Mouse (Mus musculus) stomach, embryonic 15.5 days (tissue): ENCODE measurements around the gene Hemk1. TPM values are rescaled to one million over a fixed set of nuclear protein-coding genes. Genes with fewer than 3 reads are reported as not detected.

Experiments
- ATAC-seq: fragments of 200-750 bp; cut with Nextera tagmentation; 2 replicates; pipeline ENCODE4 v1.8.0; 2017; ENCODE audit warnings: low read depth, moderate number of reproducible peaks, moderate TSS enrichment; ENCODE audit not compliant: insufficient read depth, low FRiP score
- H3K27ac ChIP-seq: fragments of 300-500 bp; sonication (generic); 2 replicates; pipeline ENCODE4 v1.5.1; 2015; ENCODE audit warnings: mild to moderate bottlenecking, inconsistent platforms
- H3K27me3 ChIP-seq: fragments of 300-500 bp; sonication (generic); replicated peaks from 2 replicates; pipeline ENCODE4 v1.6.1; 2015; ENCODE audit warnings: inconsistent platforms
- H3K36me3 ChIP-seq: fragments of 300-500 bp; sonication (generic); 2 replicates; pipeline ENCODE4 v1.6.1; 2015; ENCODE audit warnings: inconsistent platforms
- H3K4me1 ChIP-seq: fragments of 300-500 bp; sonication (generic); 2 replicates; pipeline ENCODE4 v1.6.1; 2015; ENCODE audit warnings: inconsistent platforms
- H3K4me2 ChIP-seq: fragments of 300-500 bp; sonication (generic); 2 replicates; pipeline ENCODE4 v1.6.1; 2015; ENCODE audit warnings: mild to moderate bottlenecking, inconsistent platforms
- H3K4me3 ChIP-seq: fragments of 300-500 bp; sonication (generic); replicated peaks from 2 replicates; pipeline ENCODE4 v1.5.1; 2015; ENCODE audit warnings: inconsistent platforms
- H3K9ac ChIP-seq: fragments of 300-500 bp; sonication (generic); 2 replicates; pipeline ENCODE4 v1.6.1; 2015; ENCODE audit warnings: inconsistent platforms
- H3K9me3 ChIP-seq: fragments of 300-500 bp; sonication (generic); 2 replicates; pipeline ENCODE4 v1.6.1; 2016; ENCODE audit warnings: inconsistent platforms
- WGBS: fragments of 180-500 bp; shearing (Covaris S2); methylation state at CpG from one replicate; pipeline ENCODE4 v1.1.7; 2015; 5-methylcytosine and 5-hydroxymethylcytosine counted together
- polyA plus RNA-seq: library from polyadenylated mRNA; unstranded; fragments of >200 nt; fragmentation: Nextera tagmentation; extraction: Ambion mirVana; gene quantifications from 2 replicates; pipeline ENCODE4 v1.2.1, GENCODE M21; 2015

Gene Hemk1
- polyA plus RNA-seq, 1 experiment from 2014 or later, result 10.6 TPM

DNA sequence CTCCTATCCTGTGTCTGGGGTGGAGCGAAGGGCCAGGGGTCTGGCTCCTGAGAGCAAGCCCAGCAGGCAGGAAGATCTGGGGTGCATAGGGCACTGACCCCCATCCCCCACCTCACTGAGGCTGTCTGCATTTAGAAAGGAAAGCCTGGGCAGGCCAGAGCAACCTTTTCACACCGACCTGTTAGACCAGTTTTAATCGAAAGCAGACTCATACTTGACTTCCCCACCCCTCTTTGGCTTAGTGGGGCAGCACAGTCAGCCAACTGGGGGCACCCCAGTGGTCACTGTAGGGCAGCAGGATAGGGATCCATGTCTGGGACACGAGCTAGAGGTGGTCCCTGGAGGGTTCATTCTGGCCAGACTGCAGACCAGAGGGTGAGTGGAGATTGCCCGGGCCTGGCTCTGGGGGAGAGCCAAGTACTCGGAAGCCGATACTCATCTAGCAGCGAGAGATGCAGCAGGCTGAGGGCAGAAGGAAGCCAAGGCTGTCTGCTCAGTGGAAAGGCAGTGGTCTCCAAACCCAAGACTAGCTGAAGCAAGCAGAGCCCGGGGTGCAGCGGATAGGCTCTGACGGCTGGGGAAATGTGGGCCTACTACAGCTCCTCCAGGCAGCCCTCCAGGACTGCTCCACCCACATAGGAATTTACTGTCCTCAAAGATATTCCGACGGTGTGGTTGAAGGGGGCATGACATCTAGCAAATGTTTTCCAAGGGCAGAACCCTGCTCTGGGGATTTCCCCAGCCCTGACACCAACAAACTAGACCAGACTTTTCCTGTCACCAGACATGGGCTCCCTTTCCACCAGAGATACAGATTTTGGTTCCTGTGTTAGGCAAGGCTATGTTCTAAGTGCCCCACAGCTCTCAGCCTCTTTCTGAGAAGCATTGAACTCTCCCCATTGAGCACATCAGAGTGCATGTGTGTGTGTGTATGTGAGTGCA is 32.3 kb downstream of the Hemk1 start:
- 45% methylated on average over 13 of the region's 13 CpGs for WGBS
- peak; percentile 51 for ATAC-seq
- peak overlapping the region; percentile 89 for H3K27ac ChIP-seq
- peak overlapping the region; percentile 8; the same call in 1 of the 2 replicates for H3K4me3 ChIP-seq
- peaks cover 12% of the 10 kb centered on the region for H3K36me3 ChIP-seq
- H3K9ac ChIP-seq, result no peak overlapping the region
- H3K27me3 ChIP-seq, result no peaks in the 10 kb centered on the region
- H3K4me2 ChIP-seq, result peak overlapping the region; percentile 17; the same call in 1 of the 2 replicates
- no peaks in the 10 kb centered on the region for H3K9me3 ChIP-seq
- H3K4me1 ChIP-seq, result peaks cover 34% of the 10 kb centered on the region

DNA sequence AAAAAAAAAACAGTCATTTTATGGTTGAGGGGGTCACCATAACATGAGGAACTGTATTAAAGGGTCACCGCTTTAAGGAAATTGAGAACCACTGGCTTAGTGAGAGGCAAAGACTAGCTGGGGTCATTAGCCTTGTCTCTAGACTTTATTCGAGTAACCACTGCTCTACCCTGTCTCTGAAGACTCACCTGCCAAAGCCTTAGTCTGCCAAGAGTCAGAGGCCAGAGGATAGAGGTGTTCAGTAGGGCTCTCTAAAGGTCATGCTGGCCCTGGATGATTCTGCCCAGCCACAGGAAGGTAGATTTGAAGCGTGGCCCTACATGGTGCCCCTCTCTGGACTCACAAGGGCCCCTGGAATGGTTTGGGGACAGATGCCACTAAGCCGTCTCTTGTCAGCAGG is 33.1 kb downstream of the Hemk1 start:
- H3K9me3 ChIP-seq, result no peaks in the 10 kb centered on the region
- no peaks in the 10 kb centered on the region for H3K27me3 ChIP-seq
- peak overlapping the region; percentile 89 for H3K27ac ChIP-seq
- H3K4me1 ChIP-seq, result peaks cover 35% of the 10 kb centered on the region
- no peak overlapping the region for H3K4me3 ChIP-seq
- no peak overlapping the region for H3K9ac ChIP-seq
- peaks cover 19% of the 10 kb centered on the region for H3K36me3 ChIP-seq
- ATAC-seq, result no peak
- WGBS, result 73% methylated on average over 4 of the region's 4 CpGs
- no peak overlapping the region for H3K4me2 ChIP-seq

DNA sequence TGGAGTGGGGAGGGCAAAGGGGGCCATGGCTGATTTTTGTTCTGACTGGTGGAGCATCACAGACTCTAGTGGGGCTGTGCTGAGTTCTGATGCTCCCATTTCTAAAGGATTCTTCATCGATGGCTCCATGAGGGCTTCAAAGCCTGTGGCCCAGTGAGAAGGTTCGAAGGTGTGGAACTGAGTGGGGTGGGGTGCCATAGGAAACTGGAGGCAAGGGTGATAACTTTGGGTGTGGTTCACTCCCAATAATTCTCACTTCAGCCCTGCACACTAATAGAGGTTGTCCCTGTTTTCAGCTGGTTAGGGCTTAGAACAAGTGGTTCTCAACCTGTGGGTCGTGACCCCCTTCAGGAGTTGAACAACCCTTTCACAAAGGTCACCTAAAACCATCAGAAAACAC is 33.8 kb downstream of the Hemk1 start:
- Histone ChIP-seq H3K27me3 (no peaks in the 10 kb centered on the region), H3K9me3 (no peaks in the 10 kb centered on the region), H3K36me3 (peaks cover 19% of the 10 kb centered on the region), H3K4me3 (no peak overlapping the region), H3K4me1 (peaks cover 38% of the 10 kb centered on the region), H3K4me2 (no peak overlapping the region), H3K9ac (no peak overlapping the region), H3K27ac (no peak overlapping the region)
- WGBS, result 81% methylated on average over 3 of the region's 3 CpGs
- ATAC-seq, result no peak

DNA sequence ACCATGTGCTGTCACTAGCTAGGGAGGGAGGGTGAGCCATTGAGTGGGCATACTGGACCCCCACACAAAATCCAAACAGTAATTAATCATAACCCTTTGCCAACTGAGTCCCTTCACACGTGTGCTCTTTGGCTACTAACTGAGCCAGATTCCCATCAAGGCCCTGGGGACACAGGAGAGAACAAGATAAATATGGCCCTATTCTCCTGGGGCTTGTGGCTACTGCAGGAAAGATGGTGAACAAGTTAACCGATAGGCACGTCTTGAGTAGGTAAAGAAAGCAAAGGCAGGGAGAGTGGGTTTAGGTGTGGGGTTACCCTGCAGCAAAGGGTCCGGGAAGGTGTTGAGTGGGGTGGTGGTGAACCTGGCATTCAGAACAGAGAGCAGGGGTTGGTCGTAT is 34.2 kb downstream of the Hemk1 start:
- H3K36me3 ChIP-seq, result peaks cover 19% of the 10 kb centered on the region
- no peak overlapping the region for H3K9ac ChIP-seq
- H3K27me3 ChIP-seq, result no peaks in the 10 kb centered on the region
- H3K4me3 ChIP-seq, result no peak overlapping the region
- H3K4me1 ChIP-seq, result peaks cover 38% of the 10 kb centered on the region
- WGBS, result 83% methylated on average over 5 of the region's 5 CpGs
- no peak overlapping the region for H3K4me2 ChIP-seq
- ATAC-seq, result no peak
- no peaks in the 10 kb centered on the region for H3K9me3 ChIP-seq
- H3K27ac ChIP-seq, result no peak overlapping the region

DNA sequence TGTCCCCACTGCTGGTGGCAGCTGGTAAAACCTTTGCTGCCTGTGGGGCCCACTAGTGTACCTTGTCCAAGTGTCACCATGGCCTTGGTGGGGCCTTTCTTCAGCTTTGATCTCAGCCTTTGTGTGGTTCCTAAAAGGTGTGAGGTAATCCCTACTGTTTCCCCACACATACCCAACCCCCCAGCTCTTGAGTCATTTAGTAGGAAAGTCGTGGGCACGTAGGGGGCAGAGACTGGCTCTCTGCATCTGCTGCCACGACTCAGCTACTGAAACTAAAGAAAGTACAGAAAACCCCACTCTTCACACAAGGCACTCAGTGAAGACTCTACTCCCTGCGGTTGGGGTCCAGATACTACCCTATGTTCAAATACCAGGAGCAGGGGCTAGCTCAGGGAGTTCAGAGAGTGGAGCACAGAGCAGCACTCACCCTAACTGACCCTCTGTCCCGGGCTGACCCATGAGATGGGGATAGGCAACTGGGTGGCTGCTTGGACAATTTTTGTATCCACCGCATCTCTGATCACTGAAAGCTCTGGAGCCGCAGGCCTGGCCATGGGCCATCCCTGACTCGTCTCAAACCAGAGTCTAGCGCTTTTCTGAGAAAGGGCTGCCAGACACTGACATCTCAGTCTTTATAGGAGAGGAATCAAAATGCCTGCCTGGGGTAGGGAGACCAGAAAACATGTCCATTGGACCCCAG is 34.9 kb downstream of the Hemk1 start:
- Histone ChIP-seq H3K9me3 (no peaks in the 10 kb centered on the region), H3K36me3 (peaks cover 19% of the 10 kb centered on the region), H3K4me3 (no peak overlapping the region), H3K27ac (no peak overlapping the region), H3K4me2 (no peak overlapping the region), H3K4me1 (peaks cover 39% of the 10 kb centered on the region), H3K9ac (no peak overlapping the region), H3K27me3 (no peaks in the 10 kb centered on the region)
- 64% methylated on average over 9 of the region's 9 CpGs for WGBS
- ATAC-seq, result no peak

DNA sequence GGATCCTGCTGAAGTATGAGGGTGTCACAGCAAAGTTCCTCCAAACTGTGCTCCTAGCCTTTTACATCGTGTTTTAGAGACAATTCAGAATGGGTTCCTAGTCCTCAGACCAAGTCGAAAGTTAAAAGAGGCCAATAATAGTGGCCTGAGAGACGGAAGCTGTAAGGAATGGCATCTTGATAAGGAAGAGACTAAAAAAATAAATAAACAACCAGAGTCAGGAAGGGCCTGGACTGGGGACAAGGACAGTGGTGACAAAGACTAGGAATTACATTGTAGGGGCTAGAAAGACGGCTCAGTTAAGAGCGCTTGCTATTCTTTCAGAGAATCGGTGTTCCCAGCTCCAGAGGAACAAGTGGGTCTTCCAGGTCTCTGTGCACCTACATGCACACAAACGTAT is 35.6 kb downstream of the Hemk1 start:
- peaks cover 38% of the 10 kb centered on the region for H3K4me1 ChIP-seq

DNA sequence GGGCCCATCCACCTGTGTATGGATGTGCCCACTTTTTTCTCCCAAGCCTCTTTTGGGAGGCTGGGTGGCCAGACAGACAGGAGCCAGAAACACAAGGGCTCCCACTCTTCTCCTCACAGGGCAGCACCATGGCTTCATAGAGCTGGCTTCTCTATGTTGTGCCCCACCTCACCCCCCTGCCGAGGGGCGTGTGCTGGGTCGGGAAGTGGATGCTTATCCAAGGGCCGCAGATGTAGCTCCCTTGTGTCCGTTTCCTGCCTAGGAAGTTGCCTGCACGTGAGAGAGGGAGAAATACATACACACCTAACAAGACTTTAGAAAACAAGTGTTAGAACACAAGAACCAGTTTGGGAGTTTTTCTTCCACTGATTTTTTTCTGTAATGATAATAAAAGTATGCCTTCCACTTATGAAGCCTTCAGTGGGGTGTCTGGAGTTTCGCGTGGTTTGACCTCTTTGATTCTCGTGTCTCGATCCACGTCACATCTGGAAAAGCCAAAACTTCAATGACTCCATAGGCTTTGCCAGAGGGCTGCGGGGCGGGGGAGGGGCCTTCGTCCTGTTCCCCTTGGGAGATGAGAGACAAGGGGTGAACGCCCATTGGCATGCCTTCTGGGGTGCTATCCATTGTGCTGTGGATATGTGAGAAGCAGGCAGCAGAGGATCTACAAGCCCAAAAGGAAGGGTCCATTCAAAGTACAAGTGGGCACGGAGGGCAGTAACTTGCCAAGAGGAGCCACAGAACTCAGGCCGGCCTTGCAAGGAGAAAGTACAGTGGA is 36.4 kb downstream of the Hemk1 start:
- Histone ChIP-seq H3K9ac (no peak overlapping the region), H3K36me3 (peaks cover 19% of the 10 kb centered on the region), H3K9me3 (no peaks in the 10 kb centered on the region), H3K4me1 (peaks cover 33% of the 10 kb centered on the region), H3K27me3 (no peaks in the 10 kb centered on the region), H3K27ac (no peak overlapping the region), H3K4me2 (no peak overlapping the region), H3K4me3 (no peak overlapping the region)
- ATAC-seq, result no peak
- WGBS, result 80% methylated on average over 17 of the region's 17 CpGs

More for the DNA sequence above, 35.6 kb downstream of the Hemk1 start:
- H3K36me3 ChIP-seq, result peaks cover 19% of the 10 kb centered on the region
- H3K4me3 ChIP-seq, result no peak overlapping the region
- no peaks in the 10 kb centered on the region for H3K27me3 ChIP-seq
- no peak overlapping the region for H3K27ac ChIP-seq
- H3K9me3 ChIP-seq, result no peaks in the 10 kb centered on the region
- no peak for ATAC-seq
- WGBS, result 67% methylated on average over 7 of the region's 7 CpGs
- H3K9ac ChIP-seq, result no peak overlapping the region
- no peak overlapping the region for H3K4me2 ChIP-seq

DNA sequence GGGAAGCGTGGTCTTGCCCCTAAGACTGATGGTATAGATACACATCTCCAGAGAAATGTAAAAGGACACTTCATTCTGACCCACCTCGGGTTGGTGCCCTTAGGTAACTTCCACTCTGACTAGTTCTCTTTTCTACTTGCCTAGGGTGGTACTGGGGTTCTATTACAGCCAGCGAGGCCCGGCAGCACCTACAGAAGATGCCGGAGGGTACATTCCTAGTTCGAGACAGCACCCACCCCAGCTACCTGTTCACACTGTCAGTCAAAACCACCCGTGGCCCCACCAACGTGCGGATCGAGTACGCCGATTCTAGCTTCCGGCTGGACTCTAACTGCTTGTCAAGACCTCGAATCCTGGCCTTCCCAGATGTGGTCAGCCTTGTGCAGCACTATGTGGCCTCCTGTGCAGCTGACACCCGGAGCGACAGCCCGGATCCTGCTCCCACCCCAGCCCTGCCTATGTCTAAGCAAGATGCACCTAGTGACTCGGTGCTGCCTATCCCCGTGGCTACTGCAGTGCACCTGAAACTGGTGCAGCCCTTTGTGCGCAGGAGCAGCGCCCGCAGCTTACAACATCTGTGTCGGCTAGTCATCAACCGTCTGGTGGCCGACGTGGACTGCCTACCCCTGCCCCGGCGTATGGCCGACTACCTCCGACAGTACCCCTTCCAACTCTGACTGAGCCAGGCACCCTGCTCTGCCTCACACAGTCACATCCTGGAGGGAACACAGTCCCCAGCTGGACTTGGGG is 37.8 kb downstream of the Hemk1 start:
- H3K27me3 ChIP-seq, result no peaks in the 10 kb centered on the region
- no peak overlapping the region for H3K9ac ChIP-seq
- no peak for ATAC-seq
- no peak overlapping the region for H3K4me2 ChIP-seq
- H3K4me1 ChIP-seq, result peaks cover 24% of the 10 kb centered on the region
- H3K4me3 ChIP-seq, result no peak overlapping the region
- H3K27ac ChIP-seq, result no peak overlapping the region
- H3K36me3 ChIP-seq, result peaks cover 19% of the 10 kb centered on the region
- 92% methylated on average over 30 of the region's 30 CpGs for WGBS
- H3K9me3 ChIP-seq, result no peaks in the 10 kb centered on the region

DNA sequence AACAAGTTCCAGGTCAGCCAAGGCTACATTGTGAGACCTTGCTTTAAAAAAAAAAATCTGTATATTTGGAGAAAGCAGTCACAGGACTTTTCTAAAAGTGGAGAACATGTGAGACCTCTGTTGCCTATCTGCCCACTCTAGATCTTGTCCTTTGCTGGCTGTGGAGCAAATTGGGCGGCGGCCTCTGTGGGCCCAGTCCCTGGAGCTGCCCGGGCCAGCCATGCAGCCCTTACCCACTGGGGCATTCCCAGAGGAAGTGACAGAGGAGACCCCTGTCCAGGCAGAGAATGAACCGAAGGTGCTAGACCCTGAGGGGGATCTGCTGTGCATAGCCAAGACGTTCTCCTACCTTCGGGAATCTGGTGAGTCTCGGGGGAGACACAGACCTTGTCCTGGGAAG is 38.4 kb downstream of the Hemk1 start:
- H3K36me3 ChIP-seq, result peaks cover 19% of the 10 kb centered on the region
- no peak overlapping the region for H3K9ac ChIP-seq
- no peak overlapping the region; the same call in 1 of the 2 replicates for H3K4me2 ChIP-seq
- no peaks in the 10 kb centered on the region for H3K9me3 ChIP-seq
- ATAC-seq, result no peak
- H3K4me3 ChIP-seq, result no peak overlapping the region
- no peak overlapping the region for H3K27ac ChIP-seq
- peaks cover 22% of the 10 kb centered on the region for H3K4me1 ChIP-seq
- no peaks in the 10 kb centered on the region for H3K27me3 ChIP-seq
- WGBS, result 87% methylated on average over 7 of the region's 7 CpGs

DNA sequence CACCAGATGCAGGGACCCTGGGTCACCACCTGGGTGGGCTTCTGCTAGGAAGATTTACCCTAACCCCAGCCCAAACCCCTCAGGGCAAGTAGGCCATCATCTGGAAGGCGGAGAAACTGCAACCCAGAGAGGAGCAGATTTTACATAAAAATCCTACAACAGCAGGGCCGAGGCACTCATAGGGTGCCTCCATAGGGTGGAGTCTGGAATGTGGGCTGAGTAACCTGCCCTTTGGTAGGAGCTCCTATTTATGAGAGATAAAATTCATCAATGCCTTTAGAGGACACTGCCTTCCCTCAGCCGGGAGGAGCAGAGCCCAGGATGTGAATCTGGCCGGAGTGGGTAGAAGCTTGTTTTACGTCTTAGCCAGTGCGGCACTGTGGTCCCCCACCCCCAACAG is 39.3 kb downstream of the Hemk1 start:
- Histone ChIP-seq H3K4me2 (peak overlapping the region; percentile 77), H3K4me1 (peaks cover 27% of the 10 kb centered on the region), H3K9ac (no peak overlapping the region), H3K36me3 (peaks cover 19% of the 10 kb centered on the region), H3K4me3 (peak overlapping the region; percentile 66), H3K27me3 (no peaks in the 10 kb centered on the region), H3K27ac (peak overlapping the region; percentile 48), H3K9me3 (no peaks in the 10 kb centered on the region)
- 75% methylated on average over 6 of the region's 6 CpGs for WGBS
- no peak for ATAC-seq
